Mouse (Mus musculus): ENCODE data around the gene Slc23a2. TPM values are rescaled to one million over a fixed set of nuclear protein-coding genes. Genes with fewer than 3 reads are reported as not detected.

The Slc23a2 gene
- total RNA-seq, 2 experiments from 2014 or later: 5.5 to 9.3 TPM

DNA sequence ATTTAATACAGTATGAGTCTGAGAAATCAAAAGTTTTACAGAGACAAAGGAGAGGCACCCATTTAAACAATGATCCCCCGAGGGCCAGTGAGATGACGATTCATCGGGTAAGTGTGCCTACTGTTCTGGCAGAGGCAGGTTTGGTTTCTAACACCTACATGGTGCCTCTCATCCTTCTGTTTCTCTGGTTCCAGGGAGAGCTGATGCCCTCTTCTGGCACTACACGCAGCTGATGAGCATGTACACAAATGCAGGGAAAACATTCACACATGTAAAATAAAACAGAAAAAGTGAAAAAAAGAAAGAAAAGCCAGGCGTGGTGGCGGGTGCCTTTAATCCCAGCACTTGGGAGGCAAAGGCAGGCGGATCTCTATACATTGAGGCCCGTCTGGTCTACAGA is 85.0 kb downstream of the Slc23a2 start:
- ATAC-seq (replicated peaks; ENCODE audit: low FRiP score, low TSS enrichment, poor library complexity, severe bottlenecking): no peak

DNA sequence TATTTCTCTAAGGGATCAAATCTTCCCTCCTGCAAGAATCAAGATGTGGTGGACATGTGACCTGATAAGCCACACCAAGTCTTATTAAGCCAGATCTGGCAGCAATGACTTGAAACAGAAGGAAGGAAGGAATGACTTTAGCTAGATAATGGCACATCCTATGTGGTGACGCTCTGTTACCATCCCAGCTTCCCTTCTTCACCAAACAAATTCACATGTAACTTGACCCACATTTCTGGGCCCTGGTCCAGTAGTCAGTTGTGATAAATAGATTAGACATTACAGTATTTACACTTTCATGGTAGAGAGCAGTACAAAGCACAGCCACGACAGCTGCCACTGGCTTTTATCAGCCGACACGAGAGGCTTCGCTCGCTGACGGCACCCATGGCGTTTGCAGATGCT is 89.6 kb downstream of the Slc23a2 start:
- peak; percentile 74 for ATAC-seq (replicated peaks; ENCODE audit: low FRiP score, low TSS enrichment, poor library complexity, severe bottlenecking)

DNA sequence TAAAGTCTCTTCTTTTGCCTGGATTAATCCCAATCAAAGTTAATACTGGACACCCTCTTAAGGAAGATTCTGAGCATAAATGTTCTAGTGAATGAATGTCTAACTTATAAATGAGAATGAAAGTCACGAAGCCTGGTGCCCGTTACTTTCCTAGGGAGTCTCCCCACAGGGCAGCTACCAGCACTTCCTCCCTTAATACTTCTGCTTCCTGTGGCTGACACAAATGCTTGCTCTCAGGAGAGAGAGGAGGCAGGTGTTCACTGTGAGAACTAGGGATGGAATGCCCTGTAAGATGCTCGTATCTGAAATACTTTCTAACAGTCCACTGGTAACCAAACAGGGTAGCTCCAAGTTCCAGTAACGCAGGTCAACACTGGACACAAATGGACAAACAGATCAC is 91.1 kb downstream of the Slc23a2 start:
- no peak for ATAC-seq (replicated peaks; ENCODE audit: low FRiP score, low TSS enrichment, poor library complexity, severe bottlenecking)

DNA sequence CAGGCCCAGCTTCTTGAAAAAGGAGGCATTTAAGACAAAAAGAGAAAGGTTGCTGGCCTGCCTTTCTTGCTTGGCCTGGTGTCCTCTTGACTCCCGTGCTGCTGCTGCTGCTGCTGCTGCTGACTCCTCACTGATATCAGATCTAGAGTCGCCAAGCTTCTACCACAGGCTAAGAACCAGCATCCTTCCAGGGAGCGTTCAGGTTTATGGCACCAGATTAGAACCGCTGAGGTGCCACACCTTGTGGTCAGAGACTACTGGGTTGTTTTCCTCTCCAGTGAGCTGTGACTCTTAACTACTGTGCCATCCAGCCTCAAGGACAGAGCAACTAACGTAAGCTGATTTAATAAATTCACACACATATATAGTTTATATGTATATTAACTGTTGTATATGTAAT is 93.1 kb downstream of the Slc23a2 start:
- ATAC-seq (replicated peaks; ENCODE audit: low FRiP score, low TSS enrichment, poor library complexity, severe bottlenecking): peak; percentile 74

DNA sequence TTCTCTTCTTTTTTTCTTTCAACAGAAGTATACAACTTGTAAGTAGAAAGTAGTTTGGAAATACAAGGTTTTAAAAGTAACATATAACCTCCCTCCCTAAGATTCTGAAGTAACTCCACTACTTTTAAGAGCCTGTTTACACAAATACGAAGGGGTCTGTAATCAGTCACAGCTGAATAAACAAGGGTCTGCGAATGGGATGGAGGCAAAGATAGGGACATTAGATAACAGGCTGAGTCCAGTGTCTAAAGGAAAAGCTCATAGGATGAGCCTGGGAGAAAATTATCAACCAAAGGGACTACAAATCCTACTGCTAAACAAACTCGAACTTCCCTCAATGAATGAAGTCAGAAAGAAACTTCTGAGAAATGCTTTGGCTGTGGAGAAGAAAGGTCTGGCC is 95.0 kb downstream of the Slc23a2 start:
- ATAC-seq (replicated peaks; ENCODE audit: low FRiP score, low TSS enrichment, poor library complexity, severe bottlenecking): no peak

DNA sequence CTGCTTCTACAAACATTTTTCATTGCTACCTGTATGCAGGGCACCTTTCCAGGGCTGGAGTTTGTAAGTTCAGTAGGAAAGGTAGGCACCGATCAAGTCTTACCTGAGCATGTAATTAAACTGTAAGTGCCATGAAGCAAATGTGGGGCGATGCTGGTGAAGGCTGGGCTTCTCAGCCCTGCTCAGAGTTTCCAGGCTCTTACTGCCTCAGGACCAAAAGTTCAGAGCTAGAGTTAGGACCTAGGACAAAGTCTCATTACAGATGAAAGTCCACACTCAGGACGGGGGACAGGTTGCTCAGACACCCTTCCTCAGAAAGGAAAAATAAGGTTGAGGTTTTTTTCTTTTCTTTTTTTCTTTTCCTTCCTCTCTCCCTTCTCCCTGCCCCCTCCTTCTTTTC is 95.4 kb downstream of the Slc23a2 start:
- no peak for ATAC-seq (replicated peaks; ENCODE audit: low FRiP score, low TSS enrichment, poor library complexity, severe bottlenecking)

DNA sequence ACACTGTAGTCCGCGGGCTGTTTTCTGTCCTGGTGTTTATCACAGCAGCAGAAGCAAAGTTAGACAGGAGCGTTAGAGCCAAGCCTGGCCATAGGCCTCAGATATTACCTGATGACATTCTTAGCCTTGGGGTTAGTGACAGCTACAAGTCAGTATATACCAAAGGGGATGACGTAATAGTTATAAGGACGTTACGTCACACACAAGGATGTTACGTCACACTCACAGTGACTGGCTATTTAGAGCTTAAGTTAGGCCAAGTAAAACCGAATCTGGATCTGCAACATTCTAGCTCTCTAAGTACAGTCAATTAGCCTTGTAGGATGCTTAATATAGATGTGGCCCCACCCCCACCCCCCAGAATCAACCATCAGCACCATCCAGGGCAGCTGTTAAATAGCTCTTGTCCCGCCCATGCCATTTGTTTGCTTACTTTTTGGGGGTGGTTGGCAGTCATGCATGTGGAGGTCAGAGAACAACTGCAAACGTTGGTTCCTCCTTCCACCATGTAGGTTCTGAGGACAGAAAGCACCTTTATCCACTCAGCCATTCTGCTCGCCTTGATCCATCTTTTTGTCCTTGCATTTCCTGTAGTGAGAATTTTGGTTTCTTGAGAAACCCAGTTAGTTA is 96.7 kb downstream of the Slc23a2 start:
- no peak for ATAC-seq (replicated peaks; ENCODE audit: low FRiP score, low TSS enrichment, poor library complexity, severe bottlenecking)

DNA sequence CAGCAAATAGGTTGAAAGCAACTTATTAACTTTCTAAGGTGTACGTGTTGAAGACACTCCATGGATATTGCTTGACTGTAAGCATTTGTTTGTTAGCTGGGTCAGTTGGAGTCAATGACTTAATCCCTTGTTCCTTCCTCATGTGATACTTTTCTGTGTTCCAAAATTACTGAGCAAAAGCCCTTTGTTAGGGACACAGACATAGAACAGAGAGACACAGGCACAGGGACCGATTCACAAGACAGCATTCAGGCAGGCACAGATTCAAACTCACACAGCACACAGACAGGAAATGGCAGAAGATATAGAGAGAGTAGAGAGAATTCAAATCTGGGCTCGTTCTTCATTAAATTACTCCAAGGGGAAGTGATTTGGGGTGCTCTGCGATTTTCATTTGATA is 97.5 kb downstream of the Slc23a2 start:
- no peak for ATAC-seq (replicated peaks; ENCODE audit: low FRiP score, low TSS enrichment, poor library complexity, severe bottlenecking)

DNA sequence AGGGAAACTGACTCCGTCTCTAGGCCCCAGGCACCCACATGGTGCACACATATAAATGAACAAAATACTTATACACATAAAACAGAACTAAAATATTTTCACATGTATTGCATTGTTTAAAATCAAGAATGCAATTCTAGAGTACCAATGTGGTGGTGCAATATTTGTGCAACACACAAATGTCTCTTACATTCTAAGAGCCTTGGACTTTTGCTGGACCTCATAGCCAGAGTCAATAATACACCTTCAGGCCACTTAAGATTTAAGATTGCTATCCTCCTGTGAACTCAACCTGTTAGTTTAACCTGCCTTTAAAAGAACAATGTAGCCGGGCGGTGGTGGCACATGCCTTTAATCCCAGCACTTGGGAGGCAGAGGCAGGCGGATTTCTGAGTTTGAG is 98.2 kb downstream of the Slc23a2 start:
- ATAC-seq (replicated peaks; ENCODE audit: low FRiP score, low TSS enrichment, poor library complexity, severe bottlenecking): no peak

DNA sequence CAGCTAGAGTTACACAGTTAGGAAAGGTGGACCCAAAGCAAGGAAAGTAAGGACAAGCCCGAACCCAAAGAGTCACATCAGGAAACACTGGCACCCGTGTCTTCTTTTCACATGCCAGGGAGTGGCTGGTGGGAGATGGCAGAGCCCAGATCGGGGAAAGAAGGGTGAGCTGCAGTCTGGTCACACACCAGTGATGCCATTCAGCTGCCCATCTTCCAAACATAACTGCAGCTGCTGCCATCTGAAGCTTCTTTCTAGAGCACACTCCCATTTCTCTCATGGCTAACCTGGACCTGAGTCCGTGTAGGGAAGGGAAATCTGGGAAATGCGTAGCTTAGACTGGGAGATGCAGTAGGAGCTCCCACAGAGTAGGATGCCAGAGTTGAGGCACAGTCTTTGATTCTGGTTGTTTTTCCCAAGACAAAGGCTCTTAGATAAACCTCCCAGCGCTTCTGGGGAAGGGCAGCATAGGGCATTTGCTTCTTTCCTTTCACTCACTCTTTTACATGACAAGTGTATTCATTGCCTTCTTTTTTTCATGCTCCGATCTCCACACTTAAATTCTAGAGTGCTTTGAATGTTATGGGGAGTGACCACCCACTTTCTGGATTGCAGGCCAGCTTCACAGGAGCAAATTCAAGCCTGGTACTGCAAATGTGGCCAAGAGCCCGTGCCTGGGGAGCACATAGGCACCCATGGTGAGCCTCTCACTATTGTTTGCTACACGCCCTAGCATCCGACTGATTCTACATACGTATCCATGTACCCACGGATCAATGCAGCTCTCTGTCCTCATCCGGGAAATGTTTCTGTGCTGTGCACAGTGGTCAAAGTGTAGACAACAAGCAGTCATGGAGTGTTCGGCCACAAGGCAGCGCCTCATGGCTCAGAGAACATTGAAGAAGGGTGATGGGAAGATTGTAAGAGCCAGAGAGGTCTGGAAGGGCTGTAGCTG is 100.3 kb downstream of the Slc23a2 start:
- no peak for ATAC-seq (replicated peaks; ENCODE audit: low FRiP score, low TSS enrichment, poor library complexity, severe bottlenecking)

DNA sequence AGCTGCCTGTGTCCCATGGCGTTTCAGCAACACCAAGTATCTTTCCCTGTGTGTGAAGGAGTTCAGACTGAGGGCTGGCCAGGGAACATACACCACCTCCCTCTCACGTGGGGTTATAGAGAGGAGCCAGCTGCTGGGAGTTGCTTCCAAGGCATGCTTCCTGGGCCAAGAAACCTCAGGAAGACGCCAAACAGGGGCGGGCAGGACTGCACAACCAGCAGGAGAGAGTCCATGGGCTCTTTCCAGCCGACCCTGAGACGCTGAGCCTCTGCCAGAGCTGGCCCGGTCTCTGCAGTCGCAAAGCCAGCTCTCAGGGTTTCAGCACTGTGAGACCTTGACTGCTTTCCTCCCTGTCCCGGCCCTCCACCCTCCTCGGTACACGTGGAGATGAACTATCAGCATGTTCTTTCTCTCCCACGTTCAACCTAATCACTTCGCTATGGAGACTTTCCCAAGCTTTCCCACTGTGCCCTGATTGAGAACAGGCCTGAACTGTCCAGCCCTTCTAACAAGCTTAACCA is 101.7 kb downstream of the Slc23a2 start:
- ATAC-seq (replicated peaks; ENCODE audit: low FRiP score, low TSS enrichment, poor library complexity, severe bottlenecking): no peak

DNA sequence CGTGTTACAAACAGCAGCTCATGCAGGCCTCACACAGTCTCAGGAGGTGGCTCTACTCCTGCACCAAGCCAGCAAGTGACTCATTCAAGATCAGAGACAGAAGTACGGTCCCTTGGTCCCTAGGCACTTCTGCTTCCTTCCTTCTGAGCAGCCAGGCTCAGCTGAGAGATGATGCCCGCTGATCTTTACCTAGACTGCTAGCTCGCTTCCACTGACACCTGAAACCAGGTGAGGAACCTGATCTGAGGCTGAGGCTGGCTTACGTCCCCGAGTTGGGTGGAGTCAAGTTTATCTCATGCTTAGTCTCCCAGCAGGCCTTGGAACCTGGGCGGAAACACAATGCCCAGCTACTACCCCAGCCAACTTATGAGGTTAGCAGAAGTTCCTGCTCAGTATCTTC is 105.0 kb downstream of the Slc23a2 start:
- peak; percentile 56 for ATAC-seq (replicated peaks; ENCODE audit: low FRiP score, low TSS enrichment, poor library complexity, severe bottlenecking)

DNA sequence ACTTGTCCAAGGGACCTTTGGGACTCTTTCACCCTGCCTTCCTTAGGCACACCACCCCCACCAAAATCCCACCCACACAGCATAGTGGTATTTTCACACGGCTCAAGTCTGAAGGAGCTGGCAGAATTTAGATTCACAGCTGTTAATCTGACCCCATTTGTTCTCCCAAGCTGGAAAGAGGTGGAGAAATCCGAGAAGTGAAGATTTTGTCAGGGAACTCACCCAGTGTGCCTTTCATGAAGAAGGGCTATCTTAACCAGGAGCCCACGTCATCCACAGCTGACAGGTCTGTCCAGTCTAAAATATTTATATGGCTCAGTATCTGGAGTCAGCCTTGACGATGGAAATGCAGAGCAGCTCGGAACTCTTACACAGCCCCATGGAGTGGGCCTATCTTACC is 108.6 kb downstream of the Slc23a2 start:
- ATAC-seq (replicated peaks; ENCODE audit: low FRiP score, low TSS enrichment, poor library complexity, severe bottlenecking): no peak

DNA sequence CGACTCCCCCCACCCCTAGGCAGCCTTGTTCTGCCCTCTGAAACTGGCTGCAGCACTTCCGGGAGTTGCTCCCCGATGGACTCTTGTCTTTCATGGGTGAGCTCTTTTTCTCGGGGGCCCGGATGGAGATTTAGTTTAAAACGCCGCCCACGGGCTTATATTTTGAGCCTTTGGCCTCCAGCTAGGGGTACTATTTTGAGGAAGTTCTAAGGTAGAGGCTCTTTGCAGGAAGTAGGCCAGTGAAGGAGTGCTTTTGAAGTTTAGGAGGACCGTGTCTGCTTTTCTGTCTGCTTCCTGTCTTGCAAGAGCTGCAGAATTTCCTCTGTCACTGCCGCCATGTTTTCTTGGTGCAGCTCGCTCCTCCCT is 109.5 kb downstream of the Slc23a2 start:
- ATAC-seq (replicated peaks; ENCODE audit: low FRiP score, low TSS enrichment, poor library complexity, severe bottlenecking): no peak

DNA sequence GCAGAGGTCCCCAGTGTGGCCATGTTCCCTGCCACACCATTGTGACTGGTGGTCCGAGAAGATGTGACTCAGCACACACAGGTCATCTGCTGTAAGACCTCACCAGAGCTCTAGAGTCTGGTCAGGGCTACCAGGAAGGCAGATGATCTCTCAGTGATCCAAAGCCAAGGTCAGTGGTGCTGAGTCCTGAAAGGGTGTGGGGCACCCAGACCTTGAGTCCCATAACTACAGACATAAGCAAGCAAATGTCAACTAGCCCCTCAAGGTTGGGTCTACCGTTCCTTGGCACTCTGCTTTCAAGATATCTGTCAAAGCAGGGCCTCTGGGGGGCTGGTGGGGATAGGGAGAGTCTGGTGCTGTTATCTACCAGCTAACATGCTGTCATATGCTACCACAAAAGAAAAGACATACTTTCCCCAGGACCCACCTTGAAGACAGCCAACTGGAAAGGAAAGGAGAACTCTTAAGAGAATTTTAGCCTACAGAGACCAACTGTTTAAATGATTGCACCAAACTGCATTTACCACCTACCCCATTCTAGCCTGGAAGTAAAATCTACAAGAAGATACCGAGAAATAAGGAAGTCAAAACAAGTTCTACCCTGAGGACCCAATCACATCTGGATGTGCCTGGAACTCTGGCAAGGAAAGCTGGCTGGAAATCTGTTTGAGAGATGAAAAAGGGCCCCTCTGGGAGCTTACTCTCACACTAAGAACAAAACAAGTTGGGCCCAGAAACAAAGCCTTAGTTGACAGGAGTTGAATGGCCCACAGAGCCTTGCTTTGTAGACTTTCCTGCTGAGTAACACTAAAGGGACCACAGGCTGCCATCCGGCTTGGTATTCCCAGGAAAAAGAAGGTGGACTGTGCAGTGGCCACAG is 110.1 kb downstream of the Slc23a2 start:
- peak; percentile 69 for ATAC-seq (replicated peaks; ENCODE audit: low FRiP score, low TSS enrichment, poor library complexity, severe bottlenecking)

DNA sequence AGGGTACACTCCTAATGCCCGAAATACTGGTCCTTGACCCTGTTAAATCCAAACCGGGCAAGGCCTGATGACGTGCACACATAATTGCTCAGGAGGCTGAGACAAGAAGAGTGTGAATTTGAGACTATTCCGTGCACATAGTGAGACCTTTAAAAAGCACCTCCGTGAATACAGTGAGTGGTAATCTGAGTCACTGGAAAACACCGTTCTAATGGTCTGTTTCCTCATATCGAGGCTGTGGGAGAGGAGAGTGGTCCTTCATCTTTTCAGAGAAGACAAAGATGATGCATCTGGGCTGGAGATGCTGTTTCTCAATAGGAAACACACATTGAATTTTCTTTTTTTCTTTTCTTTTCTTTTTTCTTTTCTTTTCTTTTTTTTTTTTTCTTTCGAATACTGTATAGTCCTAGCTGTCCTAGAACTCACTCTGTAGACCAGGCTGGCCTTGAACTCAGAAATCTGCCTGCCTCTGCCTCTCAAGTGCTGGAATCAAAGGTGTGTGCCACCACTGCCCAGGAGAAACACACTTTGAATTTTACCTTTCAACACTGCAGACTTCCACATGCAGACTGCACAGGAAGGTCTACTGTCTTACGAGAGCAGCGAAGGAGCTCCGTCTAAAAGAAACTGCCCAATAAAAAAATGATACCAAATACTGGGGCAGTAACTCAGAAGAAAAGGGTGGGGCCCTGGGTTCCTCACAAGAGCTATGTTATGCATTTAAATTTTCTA is 113.4 kb downstream of the Slc23a2 start:
- ATAC-seq (replicated peaks; ENCODE audit: low FRiP score, low TSS enrichment, poor library complexity, severe bottlenecking): no peak

DNA sequence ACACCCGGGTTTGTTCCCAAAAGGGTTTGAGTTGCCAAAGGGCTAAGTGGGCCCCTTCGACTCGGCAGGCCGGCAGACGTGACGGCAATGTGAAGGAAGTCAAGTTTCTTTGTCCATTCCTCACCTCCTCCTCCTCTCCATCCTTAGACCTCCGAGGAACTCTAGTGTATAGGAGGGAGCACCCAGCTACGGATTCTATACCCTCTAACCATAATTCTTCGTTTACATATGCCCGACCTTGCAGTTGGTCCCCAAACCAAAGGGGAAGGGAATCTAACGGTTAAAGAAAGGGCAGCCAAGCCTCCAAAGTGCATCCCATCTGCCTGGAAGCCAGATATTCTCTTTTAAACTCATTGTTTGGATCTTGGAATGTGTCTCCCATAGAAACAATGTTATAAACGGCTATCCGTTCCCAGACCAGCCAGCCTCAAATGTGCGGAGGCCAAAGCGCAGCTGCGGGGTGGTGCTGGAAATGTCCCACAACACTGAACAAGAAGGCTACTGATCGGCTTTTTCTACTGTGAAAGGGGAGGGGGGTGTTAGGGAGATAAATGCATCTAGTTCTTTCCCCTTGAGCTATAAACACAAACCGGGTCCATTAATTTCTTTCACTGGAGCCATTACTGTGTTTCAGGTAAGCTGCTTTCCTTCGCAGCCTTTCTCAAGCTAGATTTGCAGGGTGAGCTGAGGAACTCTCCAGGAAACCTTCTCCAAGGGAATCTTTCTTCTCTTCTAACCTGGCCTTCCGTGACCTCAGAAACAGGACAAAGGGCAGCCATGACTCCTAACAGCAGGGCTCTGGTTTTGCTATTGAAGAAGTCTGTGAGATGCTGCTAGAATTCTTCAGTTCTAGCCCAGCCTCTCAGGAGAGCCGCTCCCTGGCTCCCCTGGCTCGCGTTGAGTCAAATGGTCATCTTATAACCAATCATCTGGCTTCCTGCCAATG is 114.2 kb downstream of the Slc23a2 start:
- ATAC-seq (replicated peaks; ENCODE audit: low FRiP score, low TSS enrichment, poor library complexity, severe bottlenecking): no peak
